Mouse (Mus musculus) mouse trophoblast stem cell (cell line): ENCODE measurements around the gene Disc1.

Experiments
- in situ Hi-C, 2 experiments: fragments of 300-500 bp; cut with MseI, MboI; formaldehyde crosslinking; loops; 2 replicates in 1 of 2; 3 replicates in 1 of 2; pipeline ENCODE4 v1.15.1; 2025

Gene Disc1

GRCm38 (mm10) chr8:125053505-125054435 is at the start of gene Disc1:
Gene Disc1 (plus strand): TSS chr8:125054195.
- in situ Hi-C loops: no loop called here

- in situ Hi-C loops: no loop called here
Observed at GRCm38 (mm10) chr8:125012695-125013627, 41.0 kb upstream of the Disc1 start, which contains the start of gene Tsnax. Gene Tsnax (plus strand): TSS chr8:125012997.

- in situ Hi-C loops: no loop called here
Observed at GRCm38 (mm10) chr8:125024085-125024484, 29.9 kb upstream of the Disc1 start.

GRCm38 (mm10) chr8:125027211-125027610 is 26.8 kb upstream of the Disc1 start:
- in situ Hi-C loops: no loop called here

GRCm38 (mm10) chr8:125028841-125029240 is 25.2 kb upstream of the Disc1 start:
- in situ Hi-C loops: no loop called here

GRCm38 (mm10) chr8:125031276-125031675 is 22.7 kb upstream of the Disc1 start:
- in situ Hi-C loops: loop anchor here in 1 of 2 experiments (10.0 kb wide), 1 partner anchor 136 kb away; the partner anchor contains the start of genes Exoc8 and Sprtn

GRCm38 (mm10) chr8:125034669-125035068 is 19.3 kb upstream of the Disc1 start:
- in situ Hi-C loops: loop anchor here in 1 of 2 experiments (10.0 kb wide), 1 partner anchor 140 kb away; the partner anchor contains the start of genes Exoc8 and Sprtn

GRCm38 (mm10) chr8:125037081-125037480 is 16.9 kb upstream of the Disc1 start:
- in situ Hi-C loops: loop anchor here in 1 of 2 experiments (10.0 kb wide), 1 partner anchor 142 kb away; the partner anchor contains the start of genes Exoc8 and Sprtn

GRCm38 (mm10) chr8:125038731-125039130 is 15.3 kb upstream of the Disc1 start:
- in situ Hi-C loops: loop anchor here in 1 of 2 experiments (10.0 kb wide), 1 partner anchor 144 kb away; the partner anchor contains the start of genes Exoc8 and Sprtn

GRCm38 (mm10) chr8:125040587-125041375 is 13.2 kb upstream of the Disc1 start:
- in situ Hi-C loops: no loop called here

- in situ Hi-C loops: no loop called here
Observed at GRCm38 (mm10) chr8:125041496-125041895, 12.5 kb upstream of the Disc1 start.

- in situ Hi-C loops: no loop called here
Observed at GRCm38 (mm10) chr8:125043394-125043793, 10.6 kb upstream of the Disc1 start.

GRCm38 (mm10) chr8:125043935-125044334 is 10.1 kb upstream of the Disc1 start:
- in situ Hi-C loops: no loop called here

GRCm38 (mm10) chr8:125045760-125046159 is 8.2 kb upstream of the Disc1 start:
- in situ Hi-C loops: no loop called here

- in situ Hi-C loops: no loop called here
Observed at GRCm38 (mm10) chr8:125049051-125049750, 4.8 kb upstream of the Disc1 start.

- in situ Hi-C loops: no loop called here
Observed at GRCm38 (mm10) chr8:125049826-125050225, 4.2 kb upstream of the Disc1 start.

- in situ Hi-C loops: no loop called here
Observed at GRCm38 (mm10) chr8:125052026-125052425, 2.0 kb upstream of the Disc1 start.

- in situ Hi-C loops: no loop called here
Observed at GRCm38 (mm10) chr8:125054436-125054810, 428 bp downstream of the Disc1 start.

GRCm38 (mm10) chr8:125060904-125061303 is 6.9 kb downstream of the Disc1 start:
- in situ Hi-C loops: loop anchor here in 1 of 2 experiments (10.0 kb wide), 1 partner anchor 104 kb away; no protein-coding TSS in a partner anchor

GRCm38 (mm10) chr8:125065596-125065995 is 11.6 kb downstream of the Disc1 start:
- in situ Hi-C loops: loop anchor here in 1 of 2 experiments (10.0 kb wide), 1 partner anchor 99 kb away; no protein-coding TSS in a partner anchor
